Mouse (Mus musculus) spleen, postnatal 36 days (tissue): ENCODE results near the gene Timm29.

Experiments
- DNase-seq, 2 experiments: peaks; one replicate each; pipeline ENCODE4 v3.0.0; 2022; ENCODE audit warnings: low spot score in 2 of 2, mixed read lengths in 1 of 2

Timm29 gene

GRCm38 (mm10) chr9:21616232-21616781 is 23.8 kb downstream of the Timm29 start:
- DNase-seq: peak; percentile 86 to 87

- DNase-seq: peak in 1 of 2 experiments; percentile 34
Measured at GRCm38 (mm10) chr9:21617066-21617465, 24.5 kb downstream of the Timm29 start.

- DNase-seq: no peak
Measured at GRCm38 (mm10) chr9:21620229-21620628, 27.7 kb downstream of the Timm29 start.

GRCm38 (mm10) chr9:21622676-21623075 is 30.2 kb downstream of the Timm29 start:
- DNase-seq: no peak

GRCm38 (mm10) chr9:21625342-21626339 is 33.1 kb downstream of the Timm29 start:
- DNase-seq: peak; percentile 77 to 79

- DNase-seq: no peak
Measured at GRCm38 (mm10) chr9:21626571-21626970, 34.0 kb downstream of the Timm29 start.

- peak; percentile 60 to 63 for DNase-seq
Measured at GRCm38 (mm10) chr9:21627145-21627795, 34.7 kb downstream of the Timm29 start.

- peak; percentile 26 to 59 for DNase-seq
Measured at GRCm38 (mm10) chr9:21630673-21631072, 38.2 kb downstream of the Timm29 start.

GRCm38 (mm10) chr9:21633106-21633505 is 40.6 kb downstream of the Timm29 start:
- no peak for DNase-seq

- DNase-seq: no peak
Measured at GRCm38 (mm10) chr9:21635639-21636038, 43.1 kb downstream of the Timm29 start.

- no peak for DNase-seq
Measured at GRCm38 (mm10) chr9:21639031-21639430, 46.5 kb downstream of the Timm29 start.
